Mouse (Mus musculus): ENCODE data around the gene Iqschfp.

Gene Iqschfp

GRCm38 (mm10) chr3:68596938-68597337, 704.9 kb downstream of the Iqschfp start:
- no peak for DNase-seq (ENCODE audit: low spot score)

- DNase-seq (ENCODE audit: low spot score) = no peak
Observed at GRCm38 (mm10) chr3:68602891-68603290, 710.9 kb downstream of the Iqschfp start.

GRCm38 (mm10) chr3:68604467-68604866, 712.4 kb downstream of the Iqschfp start:
- no peak for DNase-seq (ENCODE audit: low spot score)

GRCm38 (mm10) chr3:68604962-68605361, 712.9 kb downstream of the Iqschfp start:
- no peak for DNase-seq (ENCODE audit: low spot score)

DNA sequence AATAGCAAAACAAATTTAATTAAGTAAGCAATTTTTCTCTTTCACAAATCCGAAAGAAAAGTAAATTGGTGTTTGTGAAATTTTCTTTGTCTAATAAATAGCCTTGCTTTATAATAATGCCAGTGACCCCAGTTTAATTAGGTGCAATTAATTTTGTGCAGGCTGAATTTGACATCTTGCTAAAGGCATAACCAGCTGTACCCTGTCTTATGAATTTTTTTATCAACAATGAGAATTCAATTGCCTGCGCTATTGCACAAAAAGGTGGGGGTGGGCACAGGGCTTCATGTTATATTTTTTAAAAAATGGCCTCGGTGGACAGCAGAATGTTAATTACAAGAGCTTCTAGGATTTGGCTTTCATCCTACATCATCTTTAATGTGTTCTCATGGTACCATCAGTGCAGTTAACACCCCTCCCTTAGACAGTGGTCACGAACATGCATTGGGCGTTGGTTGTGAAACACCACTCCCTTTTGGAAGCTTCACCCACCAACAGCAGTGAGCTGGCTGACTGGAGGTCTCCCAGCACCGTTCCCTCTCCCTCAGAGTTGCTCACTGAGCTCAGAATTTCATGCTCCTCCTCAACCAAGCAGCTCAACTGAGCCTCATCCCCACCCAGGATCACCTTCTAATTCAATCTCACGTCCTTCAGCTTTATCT, 714.0 kb downstream of the Iqschfp start:
- DNase-seq (ENCODE audit: low spot score) = no peak

GRCm38 (mm10) chr3:68606730-68607129, 714.7 kb downstream of the Iqschfp start:
- DNase-seq (ENCODE audit: low spot score) = no peak

GRCm38 (mm10) chr3:68607336-68607735, 715.3 kb downstream of the Iqschfp start:
- DNase-seq (ENCODE audit: low spot score) = no peak

DNA sequence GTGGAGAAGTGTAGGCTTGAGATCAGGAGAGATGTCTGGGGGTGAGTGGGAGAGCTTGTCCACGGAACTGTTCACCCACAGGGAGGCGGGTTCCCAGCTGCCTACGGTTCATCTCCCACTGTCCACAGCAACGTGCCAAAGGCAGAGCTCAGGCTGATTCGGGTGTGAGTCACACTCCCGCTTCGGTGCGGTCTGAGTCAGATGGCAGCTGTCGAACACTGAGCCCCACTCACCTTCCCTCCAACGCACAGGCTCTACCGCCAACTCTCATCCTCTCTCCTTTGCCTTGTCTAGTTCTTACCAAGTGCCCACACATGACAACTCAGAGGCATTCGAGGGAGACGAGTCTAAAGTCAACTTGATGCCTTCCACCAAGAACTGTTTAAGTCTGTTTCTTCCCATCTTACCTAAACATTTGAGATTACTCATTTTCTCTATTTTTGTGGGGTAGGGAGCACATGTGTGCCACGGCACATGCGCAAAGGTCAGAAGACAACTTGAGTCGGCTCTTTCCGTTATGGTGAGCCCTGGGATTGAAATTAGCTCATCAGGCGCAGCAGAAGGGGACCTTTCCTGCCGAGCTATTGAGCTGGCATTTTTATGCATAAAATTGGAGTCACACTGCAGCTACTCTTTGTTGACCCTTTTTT, 716.9 kb downstream of the Iqschfp start:
- DNase-seq (ENCODE audit: low spot score) = no peak

DNA sequence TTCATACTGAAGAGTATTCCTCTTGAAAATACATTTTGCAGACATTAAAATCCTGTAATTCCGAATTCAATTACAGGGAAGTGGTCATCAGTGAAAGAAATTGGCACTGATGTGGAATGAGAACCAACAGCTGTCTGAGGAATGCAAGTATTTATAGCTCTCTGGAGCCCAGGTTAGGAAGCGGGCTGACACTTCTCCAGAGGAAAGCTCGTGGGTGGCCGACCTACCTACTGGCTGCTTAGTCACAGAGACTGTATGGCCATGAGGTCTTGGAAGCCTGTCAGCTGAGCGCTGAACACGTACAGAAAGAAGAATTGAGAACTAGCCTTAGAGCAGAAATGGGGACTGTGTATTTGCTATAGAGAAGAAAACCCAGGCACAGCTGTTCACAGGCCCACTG, 718.0 kb downstream of the Iqschfp start:
- no peak for DNase-seq (ENCODE audit: low spot score)

- DNase-seq (ENCODE audit: low spot score) = no peak
Observed at GRCm38 (mm10) chr3:68610598-68611261, 718.7 kb downstream of the Iqschfp start.

DNA sequence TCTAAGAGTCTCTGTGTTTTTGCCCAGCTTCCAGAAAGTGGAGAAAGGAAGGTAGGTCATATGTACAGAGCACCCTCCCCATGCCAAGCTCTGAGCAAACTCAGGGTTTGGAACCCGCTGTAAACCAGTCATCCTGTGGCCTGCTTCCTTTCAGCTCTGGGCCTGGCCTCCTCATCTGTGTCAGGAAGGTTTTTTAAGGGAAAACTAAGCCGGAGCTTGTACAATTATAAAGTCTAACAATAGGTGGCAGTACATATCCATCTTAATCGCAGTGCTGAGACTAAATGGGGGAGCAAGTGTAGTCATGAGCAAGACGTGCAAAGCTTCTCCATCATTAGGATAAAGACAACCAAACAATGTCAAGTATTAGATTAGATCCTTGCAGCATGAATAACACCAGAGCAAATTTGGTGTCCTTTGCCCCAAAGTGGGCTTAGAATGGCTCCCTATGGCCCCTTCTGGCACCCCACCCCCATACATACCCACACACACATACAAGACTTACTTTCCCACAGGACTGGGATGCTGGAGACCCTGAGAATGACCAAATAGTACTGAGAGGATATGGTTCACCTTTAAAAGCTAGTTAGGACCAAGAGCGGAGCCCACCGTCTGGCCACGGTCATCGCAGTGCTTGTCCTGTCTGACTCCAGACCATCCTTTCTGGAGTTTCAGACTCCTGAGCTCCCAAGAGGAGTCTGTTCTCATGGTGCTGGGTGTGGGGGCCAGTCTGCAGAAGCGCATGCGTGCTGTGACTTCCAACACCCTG, 723.2 kb downstream of the Iqschfp start:
- peak; percentile 60 for DNase-seq (ENCODE audit: low spot score)

DNA sequence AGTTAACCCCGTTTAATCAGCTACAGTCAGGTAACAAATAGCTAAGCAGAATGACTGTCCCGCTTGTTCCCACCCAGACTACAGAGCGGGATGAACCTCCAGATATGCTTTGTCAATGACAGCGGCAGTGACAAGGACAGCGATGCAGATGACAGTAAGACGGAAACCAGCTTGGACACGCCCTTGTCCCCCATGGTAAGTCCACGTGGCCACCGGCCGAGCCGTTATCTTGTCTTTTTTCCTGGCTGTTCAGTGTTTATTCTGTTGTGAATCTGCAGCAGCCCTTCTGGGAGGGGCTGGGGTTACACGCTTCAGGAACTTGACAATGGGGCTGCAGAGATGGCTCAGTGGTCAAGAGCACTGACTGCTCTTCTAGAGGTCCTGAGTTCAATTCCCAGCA, 724.3 kb downstream of the Iqschfp start:
- no peak for DNase-seq (ENCODE audit: low spot score)

GRCm38 (mm10) chr3:68617708-68618107, 725.7 kb downstream of the Iqschfp start:
- no peak for DNase-seq (ENCODE audit: low spot score)

DNA sequence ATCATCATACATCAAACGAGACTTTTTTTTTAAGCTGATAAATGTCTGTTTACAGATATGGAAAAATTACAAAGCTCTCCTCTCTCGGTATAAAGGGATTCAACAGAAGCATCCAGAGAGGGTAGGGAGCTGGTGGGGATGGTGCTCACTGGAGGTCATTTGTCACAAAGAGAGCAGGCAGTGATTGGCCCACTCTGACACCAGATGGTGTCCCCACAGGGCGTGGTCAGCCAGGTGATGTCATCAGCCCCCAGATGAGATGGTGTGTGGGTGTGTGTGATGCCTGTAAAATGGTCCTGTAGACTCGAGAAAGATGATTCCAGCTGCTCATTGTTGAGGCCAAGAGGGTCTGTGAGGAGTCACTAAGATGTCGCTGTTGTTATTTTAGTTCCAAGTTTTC, 727.1 kb downstream of the Iqschfp start:
- DNase-seq (ENCODE audit: low spot score) = no peak

GRCm38 (mm10) chr3:68621971-68622370, 729.9 kb downstream of the Iqschfp start:
- no peak for DNase-seq (ENCODE audit: low spot score)

DNA sequence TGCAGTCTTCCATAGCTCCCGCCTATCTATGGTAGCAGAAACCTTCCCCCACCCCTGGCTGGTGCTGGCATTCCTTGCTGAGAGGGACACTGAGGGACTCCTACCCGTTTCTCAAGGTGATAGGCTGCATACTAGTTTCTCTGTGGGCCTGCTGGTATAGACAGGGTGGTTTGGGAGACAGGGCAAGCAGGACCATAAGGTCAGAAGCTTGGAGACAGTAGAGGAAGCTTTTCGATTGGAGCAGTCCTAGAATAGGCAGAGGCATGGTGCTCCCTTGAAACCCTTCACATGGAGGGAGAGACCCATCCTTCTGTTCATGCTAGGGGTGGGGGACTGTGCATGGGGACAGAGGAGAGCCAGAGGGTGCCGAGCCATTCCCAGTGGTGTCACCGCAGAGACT, 731.0 kb downstream of the Iqschfp start:
- no peak for DNase-seq (ENCODE audit: low spot score)

DNA sequence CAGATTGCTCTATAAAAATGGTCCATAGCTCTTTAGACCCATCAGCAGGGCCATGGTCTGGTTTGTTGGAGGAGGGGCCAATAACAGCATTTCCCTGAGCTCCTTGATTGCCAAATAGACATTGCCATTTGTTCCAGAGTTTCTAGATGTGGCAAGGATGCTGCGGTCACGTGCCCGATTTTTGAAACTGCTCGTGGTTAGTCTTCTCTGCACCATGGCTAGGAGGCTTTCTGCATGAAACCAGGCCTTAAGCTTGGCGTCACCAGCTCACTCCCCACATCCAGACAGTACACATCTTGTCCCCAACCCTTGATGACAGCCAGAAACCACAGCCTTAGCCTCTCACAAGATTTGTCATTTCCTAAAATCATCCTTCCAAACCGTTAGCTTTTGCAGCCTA, 732.4 kb downstream of the Iqschfp start:
- DNase-seq (ENCODE audit: low spot score) = no peak

DNA sequence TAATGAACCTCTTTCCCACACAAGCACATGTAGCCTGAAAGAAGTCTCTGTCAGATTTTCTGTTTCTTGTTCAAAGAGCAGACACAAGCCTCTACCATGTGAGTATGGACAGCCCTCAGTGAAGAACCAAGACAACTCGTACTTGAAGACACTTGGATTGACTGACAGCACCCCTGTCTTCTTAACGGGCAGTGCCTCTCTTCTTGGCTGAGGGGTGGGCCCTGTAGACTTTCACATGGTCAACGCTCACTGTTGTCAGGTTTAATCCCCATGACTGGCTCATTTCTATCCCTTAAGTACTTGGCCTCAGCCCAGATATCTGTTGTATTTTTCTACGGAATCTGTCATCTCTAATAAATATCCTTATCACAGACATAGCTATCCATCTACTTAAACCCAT, 738.2 kb downstream of the Iqschfp start:
- no peak for DNase-seq (ENCODE audit: low spot score)

DNA sequence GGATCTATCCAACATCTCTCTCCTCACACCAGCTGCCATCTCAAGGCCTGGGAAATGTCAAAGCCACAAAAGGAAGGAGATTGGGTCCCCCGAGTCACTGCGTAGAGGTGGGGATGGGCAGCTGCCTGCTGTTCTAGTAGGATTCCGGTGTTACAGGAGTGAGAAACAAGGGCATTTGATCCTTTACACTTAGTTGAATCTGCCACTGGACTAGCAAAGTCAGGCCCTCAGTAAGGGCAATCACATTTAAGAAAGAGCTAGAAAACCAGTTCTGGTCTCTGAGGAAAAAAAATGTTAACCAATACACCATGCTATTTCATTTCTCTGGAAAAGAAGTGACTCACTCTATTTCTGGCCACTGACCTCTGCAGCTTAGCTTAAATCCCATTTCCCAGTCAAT, 738.8 kb downstream of the Iqschfp start:
- no peak for DNase-seq (ENCODE audit: low spot score)

- DNase-seq (ENCODE audit: low spot score) = no peak
Observed at GRCm38 (mm10) chr3:68632714-68633113, 740.7 kb downstream of the Iqschfp start.

- DNase-seq (ENCODE audit: low spot score) = no peak
Observed at GRCm38 (mm10) chr3:68633577-68633976, 741.5 kb downstream of the Iqschfp start.

DNA sequence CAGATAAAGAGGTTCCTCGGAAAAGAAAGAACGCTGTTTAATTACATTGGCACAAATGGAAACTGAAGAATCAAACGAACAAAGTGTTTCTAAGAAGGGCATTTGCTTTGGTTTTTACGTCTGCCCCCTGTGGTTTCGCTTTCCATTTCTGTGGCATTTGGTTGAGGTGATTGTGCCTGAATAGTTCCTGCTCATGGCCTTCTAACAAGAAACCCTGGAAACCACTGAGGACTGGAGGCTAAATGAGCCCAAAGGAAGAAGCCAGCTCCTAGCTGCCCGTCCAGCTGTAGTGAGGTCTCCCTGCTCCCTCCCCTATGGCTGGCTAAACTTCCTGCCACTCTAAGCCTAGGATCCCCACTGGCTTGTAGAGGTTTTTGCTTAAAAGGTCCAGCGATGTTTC, 745.9 kb downstream of the Iqschfp start:
- DNase-seq (ENCODE audit: low spot score) = peak; percentile 10

DNA sequence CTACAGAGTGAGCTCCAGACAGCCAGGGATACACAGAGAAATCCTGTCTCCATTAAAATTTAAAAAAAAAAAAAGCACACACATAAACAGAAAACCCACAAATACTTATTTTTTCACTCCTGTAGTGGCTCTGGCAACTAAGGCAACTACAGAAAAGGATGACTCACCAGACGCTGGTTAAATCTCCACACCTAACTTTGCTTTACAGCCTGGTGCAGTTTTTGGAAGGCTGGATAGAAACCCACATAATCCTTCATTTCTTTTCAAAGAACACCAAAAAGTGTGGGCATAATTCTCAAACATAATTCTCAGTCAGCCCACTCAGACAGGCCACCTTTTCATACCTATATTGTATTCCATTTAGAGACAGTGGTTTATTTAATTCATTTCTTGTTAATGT, 746.7 kb downstream of the Iqschfp start:
- no peak for DNase-seq (ENCODE audit: low spot score)

All from embryo, embryonic 10 days (tissue).